Mouse (Mus musculus): ENCODE data around the gene Senp1. TPM values are rescaled to one million over a fixed set of nuclear protein-coding genes. Genes with fewer than 3 reads are reported as not detected.
A peak's percentile ranks its signal among the peaks of the same experiment; 100 is the strongest.

Gene Senp1
- 17.1 and 17.9 TPM in 2 replicates for polyA plus RNA-seq (2015; fragmentation: Nextera tagmentation; extraction: Ambion mirVana)

- H3K9ac ChIP-seq (ENCODE audit: low read depth, low read length) = peak within 1 kb of the TSS; percentile 94
- peak within 1 kb of the TSS; percentile 77 for H3K4me2 ChIP-seq (ENCODE audit: low read length)
- H3K27ac ChIP-seq = peak within 1 kb of the TSS; percentile 98
- no peaks in the 10 kb centered on the region for H3K9me3 ChIP-seq (replicated peaks; ENCODE audit: low read length)
- H3K27me3 ChIP-seq (ENCODE audit: insufficient read depth, low read length) = no peaks in the 10 kb centered on the region
- H3K36me3 ChIP-seq (ENCODE audit: insufficient read depth, low read length) = no peaks in the 10 kb centered on the region
- no peak for TF ChIP-seq CTCF (IDR thresholded peaks at IDR 0.05; ENCODE audit: low read depth)
- DNase-seq (ENCODE audit: low spot score) (peak; percentile 94), ATAC-seq (replicated peaks; ENCODE audit: low FRiP score, low read depth) (peak; percentile 92)
- H3K4me3 ChIP-seq (replicated peaks; ENCODE audit: low read depth, low read length) = peak within 1 kb of the TSS; percentile 96
- H3K4me1 ChIP-seq (replicated peaks; ENCODE audit: insufficient read depth, low read length) = peaks cover 9% of the 10 kb centered on the region; the same call in 1 of the 2 replicates
- WGBS = under 1% methylated on average over 53 of the region's 58 CpGs
Observed at GRCm38 (mm10) chr15:98093121-98094011, at the start of gene Senp1. TSS of gene Senp1 (minus strand) at chr15:98093744.

GRCm38 (mm10) chr15:98142515-98142914, 49.0 kb upstream of the Senp1 start:
- no peaks in the 10 kb centered on the region; the same call in 1 of the 2 replicates for H3K4me1 ChIP-seq (replicated peaks; ENCODE audit: insufficient read depth, low read length)
- TF ChIP-seq CTCF (IDR thresholded peaks at IDR 0.05; ENCODE audit: low read depth) = no peak
- no peaks in the 10 kb centered on the region for H3K27me3 ChIP-seq (ENCODE audit: insufficient read depth, low read length)
- no peak overlapping the region for H3K27ac ChIP-seq
- DNase-seq (ENCODE audit: low spot score) (no peak), ATAC-seq (replicated peaks; ENCODE audit: low FRiP score, low read depth) (no peak)
- peaks cover 6% of the 10 kb centered on the region; the same call in 1 of the 2 replicates for H3K36me3 ChIP-seq (ENCODE audit: insufficient read depth, low read length)
- no peak overlapping the region for H3K9ac ChIP-seq (ENCODE audit: low read depth, low read length)
- no peaks in the 10 kb centered on the region for H3K9me3 ChIP-seq (replicated peaks; ENCODE audit: low read length)
- WGBS = 83% methylated on average over 10 of the region's 10 CpGs
- no peak overlapping the region for H3K4me3 ChIP-seq (replicated peaks; ENCODE audit: low read depth, low read length)
- no peak overlapping the region for H3K4me2 ChIP-seq (ENCODE audit: low read length)

GRCm38 (mm10) chr15:98140809-98141208, 47.3 kb upstream of the Senp1 start:
- H3K27ac ChIP-seq = no peak overlapping the region
- peaks cover 18% of the 10 kb centered on the region for H3K36me3 ChIP-seq (ENCODE audit: insufficient read depth, low read length)
- no peak for ATAC-seq (replicated peaks; ENCODE audit: low FRiP score, low read depth)
- no peaks in the 10 kb centered on the region for H3K27me3 ChIP-seq (ENCODE audit: insufficient read depth, low read length)
- H3K4me3 ChIP-seq (replicated peaks; ENCODE audit: low read depth, low read length) = no peak overlapping the region
- WGBS = 52% methylated on average over 5 of the region's 5 CpGs
- TF ChIP-seq CTCF (IDR thresholded peaks at IDR 0.05; ENCODE audit: low read depth) = no peak
- H3K9ac ChIP-seq (ENCODE audit: low read depth, low read length) = no peak overlapping the region
- peak; percentile 36 for DNase-seq (ENCODE audit: low spot score)
- no peaks in the 10 kb centered on the region for H3K9me3 ChIP-seq (replicated peaks; ENCODE audit: low read length)
- H3K4me2 ChIP-seq (ENCODE audit: low read length) = no peak overlapping the region
- no peaks in the 10 kb centered on the region; the same call in 1 of the 2 replicates for H3K4me1 ChIP-seq (replicated peaks; ENCODE audit: insufficient read depth, low read length)

GRCm38 (mm10) chr15:98139763-98140162, 46.2 kb upstream of the Senp1 start:
- H3K27ac ChIP-seq = 0 out of 2 replicates have a peak overlapping the region, but pooled peaks have one; percentile 47
- no peak overlapping the region for H3K4me3 ChIP-seq (replicated peaks; ENCODE audit: low read depth, low read length)
- WGBS = 44% methylated on average over 7 of the region's 7 CpGs
- H3K9me3 ChIP-seq (replicated peaks; ENCODE audit: low read length) = no peaks in the 10 kb centered on the region
- no peaks in the 10 kb centered on the region; the same call in 1 of the 2 replicates for H3K4me1 ChIP-seq (replicated peaks; ENCODE audit: insufficient read depth, low read length)
- no peak overlapping the region for H3K9ac ChIP-seq (ENCODE audit: low read depth, low read length)
- H3K4me2 ChIP-seq (ENCODE audit: low read length) = no peak overlapping the region
- H3K27me3 ChIP-seq (ENCODE audit: insufficient read depth, low read length) = no peaks in the 10 kb centered on the region
- H3K36me3 ChIP-seq (ENCODE audit: insufficient read depth, low read length) = peaks cover 27% of the 10 kb centered on the region
- TF ChIP-seq CTCF (IDR thresholded peaks at IDR 0.05; ENCODE audit: low read depth) = no peak
- ATAC-seq (replicated peaks; ENCODE audit: low FRiP score, low read depth) (peak; percentile 79), DNase-seq (ENCODE audit: low spot score) (peak; percentile 34)

- Histone ChIP-seq H3K4me3 (replicated peaks; ENCODE audit: low read depth, low read length) (no peak overlapping the region), H3K4me2 (ENCODE audit: low read length) (no peak overlapping the region), H3K9ac (ENCODE audit: low read depth, low read length) (no peak overlapping the region), H3K4me1 (replicated peaks; ENCODE audit: insufficient read depth, low read length) (no peaks in the 10 kb centered on the region; the same call in 1 of the 2 replicates), H3K9me3 (replicated peaks; ENCODE audit: low read length) (no peaks in the 10 kb centered on the region), H3K36me3 (ENCODE audit: insufficient read depth, low read length) (peaks cover 51% of the 10 kb centered on the region), H3K27ac (no peak overlapping the region), H3K27me3 (ENCODE audit: insufficient read depth, low read length) (no peaks in the 10 kb centered on the region)
- DNase-seq (ENCODE audit: low spot score) (no peak), ATAC-seq (replicated peaks; ENCODE audit: low FRiP score, low read depth) (no peak)
- 91% methylated on average over 9 of the region's 9 CpGs for WGBS
- no peak for TF ChIP-seq CTCF (IDR thresholded peaks at IDR 0.05; ENCODE audit: low read depth)
Observed at GRCm38 (mm10) chr15:98136871-98137270, 43.3 kb upstream of the Senp1 start.

GRCm38 (mm10) chr15:98135671-98136070, 42.1 kb upstream of the Senp1 start:
- 95% methylated on average over 13 of the region's 13 CpGs for WGBS
- no peak overlapping the region for H3K4me2 ChIP-seq (ENCODE audit: low read length)
- TF ChIP-seq CTCF (IDR thresholded peaks at IDR 0.05; ENCODE audit: low read depth) = no peak
- no peaks in the 10 kb centered on the region for H3K27me3 ChIP-seq (ENCODE audit: insufficient read depth, low read length)
- no peak overlapping the region for H3K4me3 ChIP-seq (replicated peaks; ENCODE audit: low read depth, low read length)
- H3K9ac ChIP-seq (ENCODE audit: low read depth, low read length) = no peak overlapping the region
- no peaks in the 10 kb centered on the region for H3K9me3 ChIP-seq (replicated peaks; ENCODE audit: low read length)
- ATAC-seq (replicated peaks; ENCODE audit: low FRiP score, low read depth) = no peak
- H3K36me3 ChIP-seq (ENCODE audit: insufficient read depth, low read length) = peaks cover 52% of the 10 kb centered on the region
- no peaks in the 10 kb centered on the region; the same call in 1 of the 2 replicates for H3K4me1 ChIP-seq (replicated peaks; ENCODE audit: insufficient read depth, low read length)
- no peak overlapping the region for H3K27ac ChIP-seq
- DNase-seq (ENCODE audit: low spot score) = no peak
